Mouse (Mus musculus): ENCODE results near the gene Pitpnm1. TPM values are rescaled to one million over a fixed set of nuclear protein-coding genes. Genes with fewer than 3 reads are reported as not detected.
"Not testable (repeated sequence)": the region's sequence is repeated elsewhere in the genome, so short reads cannot be mapped to it uniquely, and the experiment has no call there.

Pitpnm1 gene
- polyA plus RNA-seq, 1 experiment from 2014 or later, result 5.6 TPM

- H3K36me3 ChIP-seq, result peaks cover 30% of the 10 kb centered on the region
- not testable (repeated sequence) for H3K4me3 ChIP-seq; H3K9ac ChIP-seq; H3K4me2 ChIP-seq; H3K27ac ChIP-seq; ATAC-seq (ENCODE audit: insufficient number of reproducible peaks, low FRiP score, low TSS enrichment, low read depth); H3K27me3 ChIP-seq; H3K4me1 ChIP-seq; H3K9me3 ChIP-seq
- WGBS, result 76% methylated on average over 6 of the region's 6 CpGs
Measured at GRCm38 (mm10) chr19:4135229-4135962, 35.6 kb downstream of the Pitpnm1 start.

GRCm38 (mm10) chr19:4135963-4136345 lies 36.2 kb downstream of the Pitpnm1 start:
- not testable (repeated sequence) for H3K4me3 ChIP-seq; H3K4me1 ChIP-seq; H3K4me2 ChIP-seq; H3K27me3 ChIP-seq; ATAC-seq (ENCODE audit: insufficient number of reproducible peaks, low FRiP score, low TSS enrichment, low read depth); H3K9me3 ChIP-seq; H3K9ac ChIP-seq; H3K27ac ChIP-seq
- peaks cover 25% of the 10 kb centered on the region for H3K36me3 ChIP-seq
- 24% methylated on average over 8 of the region's 8 CpGs for WGBS

- Histone ChIP-seq H3K4me2 (no peak overlapping the region), H3K27ac (no peak overlapping the region), H3K9me3 (no peaks in the 10 kb centered on the region), H3K27me3 (no peaks in the 10 kb centered on the region), H3K9ac (no peak overlapping the region), H3K36me3 (peaks cover 20% of the 10 kb centered on the region), H3K4me3 (no peak overlapping the region), H3K4me1 (no peaks in the 10 kb centered on the region)
- no peak for ATAC-seq (ENCODE audit: insufficient number of reproducible peaks, low FRiP score, low TSS enrichment, low read depth)
- WGBS, result 76% methylated on average over 5 of the region's 5 CpGs
Measured at GRCm38 (mm10) chr19:4136463-4136862, 36.7 kb downstream of the Pitpnm1 start.

- no peak overlapping the region for H3K4me2 ChIP-seq
- 80% methylated on average over 5 of the region's 5 CpGs for WGBS
- no peaks in the 10 kb centered on the region for H3K9me3 ChIP-seq
- no peaks in the 10 kb centered on the region for H3K4me1 ChIP-seq
- peaks cover 5% of the 10 kb centered on the region for H3K36me3 ChIP-seq
- no peaks in the 10 kb centered on the region for H3K27me3 ChIP-seq
- H3K27ac ChIP-seq, result no peak overlapping the region
- H3K9ac ChIP-seq, result no peak overlapping the region
- ATAC-seq (ENCODE audit: insufficient number of reproducible peaks, low FRiP score, low TSS enrichment, low read depth), result no peak
- no peak overlapping the region for H3K4me3 ChIP-seq
Measured at GRCm38 (mm10) chr19:4137913-4138312, 38.1 kb downstream of the Pitpnm1 start.

GRCm38 (mm10) chr19:4139446-4139845 lies 39.6 kb downstream of the Pitpnm1 start, which contains the start of gene Gpr152:
Gpr152 (plus strand) TSS chr19:4139787.
- Histone ChIP-seq H3K4me2 (no peak within 1 kb of the TSS), H3K4me1 (no peaks in the 10 kb centered on the region), H3K27me3 (no peaks in the 10 kb centered on the region), H3K27ac (no peak within 1 kb of the TSS), H3K36me3 (no peaks in the 10 kb centered on the region), H3K9me3 (no peaks in the 10 kb centered on the region), H3K4me3 (no peak within 1 kb of the TSS), H3K9ac (no peak within 1 kb of the TSS)
- ATAC-seq (ENCODE audit: insufficient number of reproducible peaks, low FRiP score, low TSS enrichment, low read depth), result no peak
- WGBS, result 74% methylated on average over 2 of the region's 2 CpGs

GRCm38 (mm10) chr19:4140147-4140546 lies 40.3 kb downstream of the Pitpnm1 start:
- Histone ChIP-seq H3K4me2 (no peak overlapping the region), H3K27ac (no peak overlapping the region), H3K9me3 (no peaks in the 10 kb centered on the region), H3K4me3 (no peak overlapping the region), H3K36me3 (no peaks in the 10 kb centered on the region), H3K9ac (no peak overlapping the region), H3K27me3 (no peaks in the 10 kb centered on the region), H3K4me1 (no peaks in the 10 kb centered on the region)
- ATAC-seq (ENCODE audit: insufficient number of reproducible peaks, low FRiP score, low TSS enrichment, low read depth), result no peak
- 79% methylated on average over 6 of the region's 6 CpGs for WGBS

- no peak overlapping the region for H3K9ac ChIP-seq
- WGBS, result 91% methylated on average over 18 of the region's 18 CpGs
- ATAC-seq (ENCODE audit: insufficient number of reproducible peaks, low FRiP score, low TSS enrichment, low read depth), result no peak
- H3K4me1 ChIP-seq, result peaks cover 1% of the 10 kb centered on the region; the same call in 1 of the 2 replicates
- H3K9me3 ChIP-seq, result no peaks in the 10 kb centered on the region
- H3K4me2 ChIP-seq, result no peak overlapping the region
- H3K36me3 ChIP-seq, result no peaks in the 10 kb centered on the region
- no peak overlapping the region for H3K4me3 ChIP-seq
- H3K27me3 ChIP-seq, result no peaks in the 10 kb centered on the region
- H3K27ac ChIP-seq, result no peak overlapping the region
Measured at GRCm38 (mm10) chr19:4142416-4143173, 42.8 kb downstream of the Pitpnm1 start.

GRCm38 (mm10) chr19:4143759-4144268 lies 44.0 kb downstream of the Pitpnm1 start, which contains the start of gene Cabp4:
Cabp4 (minus strand) TSS chr19:4144033.
- Histone ChIP-seq H3K9me3 (no peaks in the 10 kb centered on the region), H3K4me2 (no peak within 1 kb of the TSS), H3K27ac (no peak within 1 kb of the TSS), H3K9ac (no peak within 1 kb of the TSS), H3K27me3 (no peaks in the 10 kb centered on the region), H3K4me3 (no peak within 1 kb of the TSS), H3K4me1 (peaks cover 7% of the 10 kb centered on the region), H3K36me3 (no peaks in the 10 kb centered on the region)
- no peak for ATAC-seq (ENCODE audit: insufficient number of reproducible peaks, low FRiP score, low TSS enrichment, low read depth)
- WGBS, result 77% methylated on average over 7 of the region's 7 CpGs

GRCm38 (mm10) chr19:4144550-4145498 lies 45.0 kb downstream of the Pitpnm1 start:
- H3K9ac ChIP-seq, result no peak overlapping the region
- WGBS, result 77% methylated on average over 16 of the region's 16 CpGs
- no peaks in the 10 kb centered on the region for H3K9me3 ChIP-seq
- H3K27ac ChIP-seq, result no peak overlapping the region
- no peak for ATAC-seq (ENCODE audit: insufficient number of reproducible peaks, low FRiP score, low TSS enrichment, low read depth)
- no peak overlapping the region for H3K4me2 ChIP-seq
- H3K27me3 ChIP-seq, result no peaks in the 10 kb centered on the region
- peaks cover 1% of the 10 kb centered on the region for H3K36me3 ChIP-seq
- H3K4me1 ChIP-seq, result peaks cover 17% of the 10 kb centered on the region
- no peak overlapping the region for H3K4me3 ChIP-seq

GRCm38 (mm10) chr19:4145936-4146335 lies 46.1 kb downstream of the Pitpnm1 start:
- H3K4me1 ChIP-seq, result peaks cover 22% of the 10 kb centered on the region
- no peaks in the 10 kb centered on the region for H3K27me3 ChIP-seq
- WGBS, result 86% methylated on average over 5 of the region's 5 CpGs
- no peak overlapping the region for H3K4me2 ChIP-seq
- ATAC-seq (ENCODE audit: insufficient number of reproducible peaks, low FRiP score, low TSS enrichment, low read depth), result no peak
- H3K9me3 ChIP-seq, result no peaks in the 10 kb centered on the region
- H3K4me3 ChIP-seq, result no peak overlapping the region
- H3K9ac ChIP-seq, result no peak overlapping the region
- peaks cover 13% of the 10 kb centered on the region for H3K36me3 ChIP-seq
- H3K27ac ChIP-seq, result no peak overlapping the region

GRCm38 (mm10) chr19:4146366-4147021 lies 46.7 kb downstream of the Pitpnm1 start:
- ATAC-seq (ENCODE audit: insufficient number of reproducible peaks, low FRiP score, low TSS enrichment, low read depth), result no peak
- 61% methylated on average over 12 of the region's 12 CpGs for WGBS
- no peak overlapping the region for H3K4me3 ChIP-seq
- H3K36me3 ChIP-seq, result peaks cover 18% of the 10 kb centered on the region
- H3K4me1 ChIP-seq, result peaks cover 22% of the 10 kb centered on the region
- no peaks in the 10 kb centered on the region for H3K27me3 ChIP-seq
- no peak overlapping the region for H3K4me2 ChIP-seq
- no peak overlapping the region for H3K27ac ChIP-seq
- H3K9ac ChIP-seq, result no peak overlapping the region
- H3K9me3 ChIP-seq, result no peaks in the 10 kb centered on the region

All from limb, embryonic 15.5 days (tissue).